Mouse (Mus musculus): ENCODE measurements around the gene Brpf3. TPM values are rescaled to one million over a fixed set of nuclear protein-coding genes. Genes with fewer than 3 reads are reported as not detected.

Brpf3 gene
- total and polyA plus RNA-seq, 2 experiments from 2014 or later = 2.7 to 27.8 TPM

DNA sequence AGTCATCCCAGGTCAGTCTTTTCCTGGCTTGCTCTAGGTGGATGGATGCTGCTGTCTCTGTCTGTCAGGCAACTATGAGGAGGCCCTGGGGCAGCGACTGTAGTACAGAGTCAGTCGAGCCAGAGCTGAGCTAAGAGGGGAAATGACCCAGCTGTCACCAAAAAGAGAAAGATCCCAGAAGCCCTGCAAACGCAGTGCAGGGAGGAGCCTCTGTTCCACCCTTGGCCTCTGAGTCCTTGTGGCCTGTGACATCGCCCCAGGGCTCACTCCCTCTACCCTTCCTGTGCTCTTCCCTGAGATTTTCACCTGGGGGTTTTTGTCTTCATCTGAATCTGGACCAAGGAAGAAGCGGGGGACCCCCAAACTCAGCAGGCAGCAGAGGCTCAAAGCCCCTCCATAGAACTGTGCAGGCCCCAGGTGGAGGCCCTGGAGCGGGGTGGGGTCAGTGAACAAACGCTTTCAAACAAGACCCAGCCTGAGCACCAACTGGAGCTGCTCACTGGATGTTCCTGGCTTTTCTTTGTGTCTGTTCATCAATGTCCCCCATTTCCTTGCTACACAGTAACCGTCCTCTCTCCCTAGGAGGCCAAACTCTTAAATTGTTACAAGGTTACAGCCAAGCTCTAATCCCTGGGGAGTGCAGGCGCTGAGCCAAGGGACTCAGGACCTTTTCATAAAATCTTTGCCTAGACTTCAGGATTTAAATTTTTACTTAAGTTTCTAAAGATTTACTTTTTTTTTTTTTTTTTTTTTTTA is 19.4 kb upstream of the Brpf3 start:
- Histone ChIP-seq H3K27me3 (ENCODE audit: control insufficient read depth, insufficient read depth, low read length) (no peaks in the 10 kb centered on the region), H3K9ac (replicated peaks; ENCODE audit: low read depth, low read length) (no peak overlapping the region), H3K4me2 (ENCODE audit: low read depth, low read length) (no peak overlapping the region), H3K27ac (ENCODE audit: low read depth) (no peak overlapping the region), H3K4me3 (ENCODE audit: low read depth, low read length) (no peak overlapping the region), H3K4me1 (ENCODE audit: control insufficient read depth, insufficient read depth) (no peaks in the 10 kb centered on the region), H3K36me3 (replicated peaks; ENCODE audit: control insufficient read depth, insufficient read depth, low read length) (no peaks in the 10 kb centered on the region), H3K9me3 (replicated peaks; ENCODE audit: control insufficient read depth, low read length) (no peaks in the 10 kb centered on the region)
- WGBS = 53% methylated on average over 9 of the region's 9 CpGs
- ATAC-seq (ENCODE audit: insufficient read depth, low read depth) (no peak), DNase-seq (ENCODE audit: low spot score) (no peak)
- TF ChIP-seq CTCF (IDR thresholded peaks at IDR 0.05; ENCODE audit: low read depth) = no peak

GRCm38 (mm10) chr17:28785036-28785435 is 15.9 kb upstream of the Brpf3 start:
- Histone ChIP-seq H3K4me2 (ENCODE audit: low read depth, low read length) (no peak overlapping the region), H3K27me3 (ENCODE audit: control insufficient read depth, insufficient read depth, low read length) (no peaks in the 10 kb centered on the region), H3K9ac (replicated peaks; ENCODE audit: low read depth, low read length) (no peak overlapping the region), H3K4me1 (ENCODE audit: control insufficient read depth, insufficient read depth) (no peaks in the 10 kb centered on the region), H3K27ac (ENCODE audit: low read depth) (no peak overlapping the region), H3K9me3 (replicated peaks; ENCODE audit: control insufficient read depth, low read length) (no peaks in the 10 kb centered on the region), H3K4me3 (ENCODE audit: low read depth, low read length) (no peak overlapping the region), H3K36me3 (replicated peaks; ENCODE audit: control insufficient read depth, insufficient read depth, low read length) (no peaks in the 10 kb centered on the region)
- ATAC-seq (ENCODE audit: insufficient read depth, low read depth) (no peak), DNase-seq (ENCODE audit: low spot score) (no peak)
- TF ChIP-seq CTCF (IDR thresholded peaks at IDR 0.05; ENCODE audit: low read depth) (no peak), EP300 (IDR thresholded peaks at IDR 0.05; ENCODE audit: low read depth) (no peak)
- WGBS = 86% methylated on average over 3 of the region's 3 CpGs

DNA sequence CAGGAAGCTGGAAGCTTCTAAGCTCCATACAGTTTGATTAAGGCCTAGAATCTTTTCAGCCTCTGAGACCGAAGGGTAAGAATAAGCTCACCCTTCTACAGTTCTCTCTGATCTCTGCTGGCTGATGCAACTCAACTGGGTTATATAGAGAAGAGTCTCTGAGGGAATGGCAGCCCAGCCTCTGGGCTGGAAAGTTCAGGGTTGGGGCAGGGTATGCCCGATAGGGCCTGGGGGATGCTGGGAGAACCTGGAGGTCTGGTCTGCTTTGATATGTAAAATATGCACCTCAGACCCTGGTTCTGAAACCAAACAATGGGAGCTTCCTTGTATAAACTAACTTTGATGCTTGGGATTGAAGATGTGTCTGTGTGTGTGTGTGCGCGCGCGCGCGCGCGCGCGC is 13.4 kb upstream of the Brpf3 start:
- TF ChIP-seq EP300 (IDR thresholded peaks at IDR 0.05; ENCODE audit: low read depth) (no peak), CTCF (IDR thresholded peaks at IDR 0.05; ENCODE audit: low read depth) (no peak)
- no peaks in the 10 kb centered on the region for H3K9me3 ChIP-seq (replicated peaks; ENCODE audit: control insufficient read depth, low read length)
- no peaks in the 10 kb centered on the region for H3K27me3 ChIP-seq (ENCODE audit: control insufficient read depth, insufficient read depth, low read length)
- H3K4me2 ChIP-seq (ENCODE audit: low read depth, low read length) = no peak overlapping the region
- H3K27ac ChIP-seq (ENCODE audit: low read depth) = no peak overlapping the region
- DNase-seq (ENCODE audit: low spot score) = no peak
- H3K36me3 ChIP-seq (replicated peaks; ENCODE audit: control insufficient read depth, insufficient read depth, low read length) = no peaks in the 10 kb centered on the region
- H3K9ac ChIP-seq (replicated peaks; ENCODE audit: low read depth, low read length) = no peak overlapping the region
- WGBS = 97% methylated on average over 12 of the region's 12 CpGs
- no peaks in the 10 kb centered on the region for H3K4me1 ChIP-seq (ENCODE audit: control insufficient read depth, insufficient read depth)
- ATAC-seq (ENCODE audit: insufficient read depth, low read depth) = no peak
- H3K4me3 ChIP-seq (ENCODE audit: low read depth, low read length) = no peak overlapping the region

DNA sequence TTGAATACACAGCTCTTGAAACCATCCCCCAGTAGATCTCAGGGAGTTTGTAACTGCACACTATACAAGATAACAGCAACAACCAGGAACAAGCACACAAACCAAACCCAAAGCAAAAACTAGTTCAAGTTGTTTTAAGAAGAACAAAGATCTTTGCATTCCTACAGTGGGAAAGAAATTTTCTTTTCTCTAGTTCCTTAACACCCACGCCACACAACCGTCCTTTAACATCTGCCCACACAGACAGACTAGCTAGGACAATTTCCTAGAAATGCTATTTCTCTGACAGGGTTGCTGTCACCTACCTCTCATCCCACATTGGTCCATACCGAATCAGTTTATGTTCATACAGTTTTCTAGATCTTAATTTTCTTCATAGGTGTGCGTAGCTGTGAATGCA is 3.9 kb upstream of the Brpf3 start:
- no peak overlapping the region for H3K9ac ChIP-seq (replicated peaks; ENCODE audit: low read depth, low read length)
- ATAC-seq (ENCODE audit: insufficient read depth, low read depth) (no peak), DNase-seq (ENCODE audit: low spot score) (no peak)
- no peaks in the 10 kb centered on the region for H3K36me3 ChIP-seq (replicated peaks; ENCODE audit: control insufficient read depth, insufficient read depth, low read length)
- 0 out of 2 replicates have a peak, but pooled peaks cover under 1% of the 10 kb centered on the region for H3K4me1 ChIP-seq (ENCODE audit: control insufficient read depth, insufficient read depth)
- no peaks in the 10 kb centered on the region for H3K27me3 ChIP-seq (ENCODE audit: control insufficient read depth, insufficient read depth, low read length)
- TF ChIP-seq EP300 (IDR thresholded peaks at IDR 0.05; ENCODE audit: low read depth) (no peak), CTCF (IDR thresholded peaks at IDR 0.05; ENCODE audit: low read depth) (no peak)
- H3K4me2 ChIP-seq (ENCODE audit: low read depth, low read length) = no peak overlapping the region
- no peaks in the 10 kb centered on the region for H3K9me3 ChIP-seq (replicated peaks; ENCODE audit: control insufficient read depth, low read length)
- no peak overlapping the region for H3K27ac ChIP-seq (ENCODE audit: low read depth)
- WGBS = 82% methylated on average over 4 of the region's 4 CpGs
- H3K4me3 ChIP-seq (ENCODE audit: low read depth, low read length) = no peak overlapping the region

GRCm38 (mm10) chr17:28799291-28800160 is 1.4 kb upstream of the Brpf3 start:
- DNase-seq (ENCODE audit: low spot score) = no peak
- no peak for ATAC-seq (ENCODE audit: insufficient read depth, low read depth)
- no peaks in the 10 kb centered on the region for H3K36me3 ChIP-seq (replicated peaks; ENCODE audit: control insufficient read depth, insufficient read depth, low read length)
- no peaks in the 10 kb centered on the region for H3K27me3 ChIP-seq (ENCODE audit: control insufficient read depth, insufficient read depth, low read length)
- no peaks in the 10 kb centered on the region for H3K9me3 ChIP-seq (replicated peaks; ENCODE audit: control insufficient read depth, low read length)
- peaks cover 18% of the 10 kb centered on the region for H3K4me1 ChIP-seq (ENCODE audit: control insufficient read depth, insufficient read depth)
- 29% methylated on average over 14 of the region's 14 CpGs for WGBS
- H3K4me2 ChIP-seq (ENCODE audit: low read depth, low read length) = peak overlapping the region; percentile 97
- no peak overlapping the region for H3K27ac ChIP-seq (ENCODE audit: low read depth)
- H3K4me3 ChIP-seq (ENCODE audit: low read depth, low read length) = peak overlapping the region; percentile 95; the same call in 1 of the 2 replicates
- no peak for TF ChIP-seq CTCF (IDR thresholded peaks at IDR 0.05; ENCODE audit: low read depth)
- no peak for TF ChIP-seq EP300 (IDR thresholded peaks at IDR 0.05; ENCODE audit: low read depth)
- H3K9ac ChIP-seq (replicated peaks; ENCODE audit: low read depth, low read length) = no peak overlapping the region

Measured in heart, postnatal 0 days (tissue).